Comparison of ENCODE assay signal across 8 mouse cellular contexts in genomic region chr19:14595390-14595997, GRCm38 (mm10). TPM values are rescaled to one million over a fixed set of nuclear protein-coding genes. Genes with fewer than 3 reads are reported as not detected.
DNase-seq lines count a peak whose midpoint lies in the region; ATAC-seq lines count a peak whose summit lies in the region.

No protein-coding gene starts in this region.

- H3K4me1 ChIP-seq in heart, embryonic 16.5 days (ENCODE audit: control insufficient read depth, insufficient read depth, low read length) = peaks cover 15% of the 10 kb centered on the region
- peaks cover 57% of the 10 kb centered on the region for H3K4me1 ChIP-seq in hindbrain, embryonic 10.5 days (replicated peaks)
- peaks cover 53% of the 10 kb centered on the region for H3K4me1 ChIP-seq in midbrain, embryonic 13.5 days (replicated peaks)

- peaks cover 2% of the 10 kb centered on the region; the same call in 1 of the 2 replicates for H3K36me3 ChIP-seq in heart, embryonic 16.5 days (ENCODE audit: control insufficient read depth, insufficient read depth)
- peaks cover 20% of the 10 kb centered on the region; the same call in 1 of the 2 replicates for H3K36me3 ChIP-seq in hindbrain, embryonic 10.5 days
- no peaks in the 10 kb centered on the region for H3K36me3 ChIP-seq in midbrain, embryonic 13.5 days

- no peak for ATAC-seq in heart, embryonic 16.5 days (replicated peaks; ENCODE audit: extremely low read depth, insufficient read depth, low FRiP score)
- no peak for ATAC-seq in midbrain, embryonic 13.5 days
- ATAC-seq in activated CD4-positive, CD25-positive, alpha-beta regulatory T cell, adult 4 months = no peak

- peak overlapping the region; percentile 62 for H3K4me2 ChIP-seq in heart, embryonic 16.5 days (ENCODE audit: low read depth, low read length)
- H3K4me2 ChIP-seq in midbrain, embryonic 13.5 days (replicated peaks) = peak overlapping the region; percentile 67

- no peaks in the 10 kb centered on the region for H3K27me3 ChIP-seq in heart, embryonic 16.5 days (ENCODE audit: control insufficient read depth, insufficient read depth, low read length)
- H3K27me3 ChIP-seq in hindbrain, embryonic 10.5 days (ENCODE audit: insufficient read depth, poor library complexity, severe bottlenecking) = peaks cover 7% of the 10 kb centered on the region; the same call in 1 of the 2 replicates
- H3K27me3 ChIP-seq in midbrain, embryonic 13.5 days = peaks cover 9% of the 10 kb centered on the region

- no peak for DNase-seq in heart, adult 11 months
- DNase-seq in brain, adult 2 months (ENCODE audit: low read depth, low spot score) = peak; percentile 41
- DNase-seq in hindbrain, embryonic 10.5 days (ENCODE audit: low spot score) = no peak
- DNase-seq in ovary, postnatal 10 days (ENCODE audit: low spot score) = no peak
- no peak for DNase-seq in spleen, adult 12 weeks (ENCODE audit: low spot score)

- WGBS in heart, embryonic 16.5 days = 27% methylated on average over 11 of the region's 11 CpGs
- 24% methylated on average over 11 of the region's 11 CpGs for WGBS in hindbrain, embryonic 10.5 days
- WGBS in midbrain, embryonic 13.5 days = 13% methylated on average over 11 of the region's 11 CpGs

- peak overlapping the region; percentile 15; the same call in 1 of the 2 replicates for H3K9ac ChIP-seq in heart, embryonic 16.5 days (ENCODE audit: low read length)
- peak overlapping the region; percentile 94 for H3K9ac ChIP-seq in midbrain, embryonic 13.5 days (replicated peaks)

- no peaks in the 10 kb centered on the region for H3K9me3 ChIP-seq in heart, embryonic 16.5 days (replicated peaks; ENCODE audit: control insufficient read depth, low read length)
- no peaks in the 10 kb centered on the region for H3K9me3 ChIP-seq in hindbrain, embryonic 10.5 days
- H3K9me3 ChIP-seq in midbrain, embryonic 13.5 days = no peaks in the 10 kb centered on the region

- H3K4me3 ChIP-seq in heart, embryonic 16.5 days (ENCODE audit: low read length) = peak overlapping the region; percentile 28
- peak overlapping the region; percentile 88 for H3K4me3 ChIP-seq in hindbrain, embryonic 10.5 days
- H3K4me3 ChIP-seq in midbrain, embryonic 13.5 days (replicated peaks) = peak overlapping the region; percentile 90

- no peak overlapping the region for H3K27ac ChIP-seq in heart, embryonic 16.5 days (ENCODE audit: low read length)
- H3K27ac ChIP-seq in hindbrain, embryonic 10.5 days = peak overlapping the region; percentile 30
- peak overlapping the region; percentile 67 for H3K27ac ChIP-seq in midbrain, embryonic 13.5 days

RNA-seq across cellular contexts. Expression of gene Tle4, which starts 2.4 kb away (rescaled TPM):
- polyA plus RNA-seq in heart, embryonic 16.5 days (2015; fragmentation: Nextera tagmentation; extraction: Ambion mirVana) = 6.0 and 6.2 TPM in 2 replicates
- 16.6 and 19.0 TPM in 2 replicates for polyA plus RNA-seq in hindbrain, embryonic 10.5 days (2016; fragmentation: Nextera tagmentation; extraction: Ambion mirVana)
- polyA plus RNA-seq in midbrain, embryonic 13.5 days (2015; fragmentation: Nextera tagmentation; extraction: Ambion mirVana) = 35.4 and 36.1 TPM in 2 replicates
- polyA plus RNA-seq in activated CD4-positive, CD25-positive, alpha-beta regulatory T cell, adult 4 months (2017; shearing (Covaris generic)) = 10 to 100 TPM; 12.2 to 15.3 TPM

Comparison
In these comparisons a context has a peak if more than half of its experiments do, and no peak if none do; other contexts are left out.
1. H3K4me3 ChIP-seq: peak in every context shown above with its lines; median percentile 90 in midbrain, embryonic 13.5 days; 88 in hindbrain, embryonic 10.5 days; 28 in heart, embryonic 16.5 days.